Mouse (Mus musculus) c-Kit-positive CD71-positive TER-119-positive erythroid progenitor cells, embryonic 14.5 days (primary cell): ENCODE measurements around the gene Fcrla.
"Not testable (repeated sequence)": the region's sequence is repeated elsewhere in the genome, so short reads cannot be mapped to it uniquely, and the experiment has no call there.

Experiments used
- DNase-seq: peaks from one replicate; pipeline ENCODE4 v3.0.0-alpha.2; 2013; ENCODE audit warnings: low spot score

Gene Fcrla

DNA sequence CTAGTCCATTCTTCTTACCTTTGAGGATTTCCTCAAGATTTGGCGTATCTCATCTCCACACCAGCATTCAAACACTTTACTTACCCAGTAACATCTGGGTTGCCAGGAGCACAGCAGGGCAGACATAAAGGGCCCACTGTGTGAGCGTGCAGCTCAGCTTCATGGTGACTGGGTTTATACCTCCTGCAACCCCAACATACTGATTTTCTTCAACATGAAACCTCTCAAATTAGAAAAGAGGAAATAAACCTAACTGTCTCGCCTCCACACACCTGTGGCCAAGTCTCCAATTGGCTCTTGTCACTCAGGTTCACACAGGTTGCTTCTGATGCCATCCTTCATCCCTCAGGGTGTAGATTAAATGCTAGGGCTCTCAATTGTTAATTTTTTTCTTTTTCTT is at the start of gene Fcrla:
TSS of gene Fcrla (minus strand) at position 206 of the 400 bp plus-strand sequence.
- DNase-seq: no peak

GRCm38 (mm10) chr1:170976447-170976846 is 49.1 kb upstream of the Fcrla start, which contains the start of gene Fcgr2b:
Fcgr2b (minus strand) TSS chr1:170976547.
- DNase-seq: no peak

DNA sequence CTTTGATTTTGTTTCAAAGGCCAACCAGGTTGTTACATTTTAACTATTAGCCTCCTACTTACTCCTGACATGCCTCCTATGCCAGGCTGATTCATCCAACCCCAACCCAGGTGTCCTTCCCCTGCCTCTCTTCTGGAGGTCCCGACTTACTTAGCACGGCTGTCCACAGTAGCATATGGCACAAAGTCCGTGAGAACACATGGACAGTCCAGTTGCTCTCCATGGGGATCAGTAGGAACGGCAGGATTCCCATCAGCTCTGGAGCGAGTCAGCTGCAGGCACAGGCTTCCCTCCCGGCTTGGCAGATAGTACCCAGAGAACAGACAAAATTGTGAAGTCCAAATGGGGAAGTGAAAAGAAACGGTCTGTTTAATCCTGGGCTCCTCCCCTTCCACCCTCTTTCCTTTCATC is 48.4 kb upstream of the Fcrla start:
- DNase-seq: no peak

GRCm38 (mm10) chr1:170975350-170975749 is 48.0 kb upstream of the Fcrla start:
- not testable (repeated sequence) for DNase-seq

- DNase-seq: no peak
These were observed 47.4 kb upstream of the Fcrla start for GRCm38 (mm10) chr1:170974736-170975135.

- DNase-seq: no peak
These were observed 46.8 kb upstream of the Fcrla start for GRCm38 (mm10) chr1:170974171-170974570.

DNA sequence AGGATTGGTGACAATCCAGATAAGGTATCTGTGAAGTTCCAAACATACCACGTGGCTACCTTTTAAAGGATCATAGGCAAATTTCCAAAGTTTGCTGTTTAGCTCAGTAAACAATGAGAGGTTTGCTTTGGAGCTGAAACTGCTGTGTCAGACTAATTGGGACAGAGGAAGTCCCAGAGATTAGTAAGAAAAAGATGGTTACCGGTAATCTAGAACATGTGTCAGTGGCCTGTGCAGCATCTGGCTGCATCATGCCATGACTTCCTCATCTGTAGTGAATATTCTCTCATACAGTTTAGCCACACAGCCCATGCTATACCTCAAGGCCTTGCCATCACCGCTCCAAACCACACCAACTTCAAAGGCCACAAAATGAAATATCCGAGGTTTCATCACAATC is 45.6 kb upstream of the Fcrla start:
- no peak for DNase-seq

GRCm38 (mm10) chr1:170972494-170972893 is 45.1 kb upstream of the Fcrla start:
- no peak for DNase-seq

DNA sequence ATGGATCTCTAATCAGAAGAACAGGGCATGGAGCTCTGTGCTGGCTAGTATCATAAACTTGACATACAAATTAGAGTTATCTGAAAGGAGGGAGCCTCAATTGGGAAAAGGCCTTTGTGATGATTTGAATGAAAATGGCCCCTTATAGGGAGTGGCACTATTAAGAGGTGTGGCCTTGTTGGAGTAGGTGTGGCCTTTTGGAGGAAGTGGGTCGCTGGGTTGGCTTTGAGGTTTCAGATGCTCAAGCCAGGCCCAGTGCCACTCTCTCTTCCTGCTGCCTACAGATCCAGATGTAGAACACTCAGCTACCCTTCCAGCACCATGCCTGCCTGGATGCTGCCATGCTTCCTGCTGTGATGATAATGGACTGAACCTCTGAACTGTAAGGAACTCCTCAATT is 41.2 kb upstream of the Fcrla start:
- DNase-seq: no peak

GRCm38 (mm10) chr1:170967581-170967980 is 40.2 kb upstream of the Fcrla start:
- no peak for DNase-seq

- DNase-seq: no peak
These were observed 35.7 kb upstream of the Fcrla start for GRCm38 (mm10) chr1:170963087-170963486.

DNA sequence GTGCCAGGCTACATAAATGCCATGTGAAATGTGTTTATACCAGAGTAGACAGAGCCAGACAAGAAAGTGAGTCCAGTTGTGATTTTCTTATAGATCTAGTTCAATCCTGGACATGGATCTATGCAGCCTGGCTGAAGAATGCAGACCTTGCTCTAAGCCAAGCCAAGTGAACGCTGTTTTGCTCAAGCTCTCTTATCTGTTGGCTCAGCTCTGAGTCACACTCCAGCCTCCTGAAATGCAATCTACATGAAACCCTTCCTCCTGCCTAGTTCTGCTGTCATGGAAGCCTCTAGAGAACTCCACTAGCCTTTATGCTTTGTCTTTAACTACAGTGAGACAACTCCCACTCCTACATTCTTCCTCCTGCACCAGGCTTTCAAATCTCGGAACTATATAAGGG is 34.9 kb upstream of the Fcrla start:
- no peak for DNase-seq

DNA sequence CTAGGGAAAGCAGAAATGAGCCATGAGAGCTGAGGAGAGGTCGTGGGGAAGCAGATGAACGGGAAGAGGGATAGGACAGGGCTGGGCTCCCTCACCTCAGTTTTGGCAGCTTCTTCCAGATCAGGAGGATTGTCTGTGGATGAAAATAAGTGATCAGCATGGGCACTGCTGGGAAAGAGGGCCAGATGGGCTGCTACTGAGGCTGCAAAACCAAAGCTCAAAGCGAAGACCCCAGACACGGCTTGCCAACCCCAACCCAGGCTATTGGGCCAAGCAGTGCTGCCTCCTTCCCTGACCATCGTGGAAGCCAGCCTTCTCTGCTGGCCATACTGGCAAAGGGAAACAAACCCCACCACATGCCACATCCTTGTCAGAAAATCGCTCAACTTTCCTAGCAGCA is 33.7 kb upstream of the Fcrla start:
- DNase-seq: no peak

- no peak for DNase-seq
These were observed 32.4 kb upstream of the Fcrla start for GRCm38 (mm10) chr1:170959791-170960190.

GRCm38 (mm10) chr1:170958225-170958624 is 30.8 kb upstream of the Fcrla start:
- no peak for DNase-seq

DNA sequence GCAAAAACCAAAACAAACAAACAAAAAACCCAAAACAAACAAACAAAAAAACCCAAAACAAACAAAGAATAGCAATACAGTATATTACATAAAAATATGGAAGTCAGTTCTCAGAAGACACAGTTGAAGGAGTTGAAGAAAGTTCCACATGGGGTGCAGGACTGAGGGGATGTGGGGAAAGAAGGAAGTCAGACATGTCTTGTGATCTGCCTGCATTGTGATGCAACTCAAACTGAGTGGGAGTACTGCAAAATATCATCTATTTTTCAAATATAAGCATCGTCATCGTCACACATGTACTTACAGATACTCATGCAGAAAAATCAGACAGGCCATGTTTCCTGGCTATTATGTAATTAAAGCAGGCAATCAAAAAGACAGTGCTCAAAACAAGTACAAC is 25.8 kb upstream of the Fcrla start:
- no peak for DNase-seq

DNA sequence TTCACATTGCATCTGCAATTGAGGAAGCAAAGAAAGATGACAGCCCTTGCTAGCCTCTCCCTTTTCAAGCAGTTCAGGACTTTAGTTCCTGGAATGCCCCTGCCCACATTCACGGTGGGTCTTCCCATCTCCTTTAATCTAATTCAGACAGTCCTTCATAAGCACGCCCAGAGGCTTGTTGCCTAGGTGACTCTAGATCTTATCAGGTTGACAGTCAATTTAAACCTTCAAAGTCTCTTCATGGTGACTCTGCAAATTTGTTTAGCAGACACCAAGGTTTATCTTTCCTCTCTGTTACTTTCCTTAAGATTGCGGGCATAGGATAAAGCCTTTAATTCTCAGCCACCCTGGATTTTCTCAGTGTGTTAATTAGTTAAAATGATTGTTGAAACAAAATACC is 23.4 kb upstream of the Fcrla start:
- DNase-seq: peak; percentile 70

- DNase-seq: not testable (repeated sequence)
These were observed 17.5 kb upstream of the Fcrla start for GRCm38 (mm10) chr1:170944908-170945307.

- DNase-seq: not testable (repeated sequence)
These were observed 16.8 kb upstream of the Fcrla start for GRCm38 (mm10) chr1:170944151-170944550.

- no peak for DNase-seq
These were observed 11.9 kb upstream of the Fcrla start for GRCm38 (mm10) chr1:170939255-170939654.

DNA sequence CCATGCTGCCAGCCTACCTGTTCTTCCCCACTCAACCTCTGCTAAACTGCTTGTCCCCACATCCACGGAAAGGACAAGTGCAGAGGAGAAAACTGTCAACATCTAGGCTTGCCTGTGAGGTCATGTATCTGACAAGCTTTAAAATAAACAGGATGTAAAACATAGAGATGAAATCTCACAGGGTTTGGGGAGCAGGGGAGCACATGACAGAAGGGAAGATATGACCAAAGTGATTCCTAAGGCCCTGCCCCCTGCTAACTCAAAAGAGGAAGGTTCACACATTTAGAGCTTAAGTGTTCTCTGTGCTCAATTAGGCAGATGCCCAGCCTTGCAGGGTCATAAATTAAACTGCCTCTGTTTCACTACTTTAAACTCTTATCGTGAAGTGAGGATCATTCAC is 7.0 kb upstream of the Fcrla start:
- no peak for DNase-seq

- no peak for DNase-seq
These were observed 6.6 kb upstream of the Fcrla start for GRCm38 (mm10) chr1:170933940-170934339.

GRCm38 (mm10) chr1:170933386-170933920 is 6.1 kb upstream of the Fcrla start:
- DNase-seq: no peak

DNA sequence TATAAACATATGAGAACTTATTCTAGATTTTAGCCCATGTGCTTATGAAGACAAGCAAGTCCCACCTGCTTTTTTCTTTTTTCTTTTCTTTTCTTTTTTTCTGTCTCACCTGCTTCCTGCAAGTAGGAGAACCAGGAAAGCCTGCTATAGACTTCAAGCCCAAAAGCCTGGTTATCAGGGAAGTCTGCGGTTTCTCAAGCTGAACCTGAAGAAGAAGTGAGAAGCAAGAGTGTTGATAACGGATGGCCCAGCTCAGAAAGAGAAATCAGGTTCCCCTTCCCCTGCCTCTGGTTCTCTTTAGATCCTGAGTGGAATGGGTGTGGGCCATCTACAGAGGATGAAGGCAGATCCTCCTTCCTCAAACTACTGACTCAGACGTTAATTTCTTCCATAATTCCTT is 4.7 kb upstream of the Fcrla start:
- DNase-seq: no peak

DNA sequence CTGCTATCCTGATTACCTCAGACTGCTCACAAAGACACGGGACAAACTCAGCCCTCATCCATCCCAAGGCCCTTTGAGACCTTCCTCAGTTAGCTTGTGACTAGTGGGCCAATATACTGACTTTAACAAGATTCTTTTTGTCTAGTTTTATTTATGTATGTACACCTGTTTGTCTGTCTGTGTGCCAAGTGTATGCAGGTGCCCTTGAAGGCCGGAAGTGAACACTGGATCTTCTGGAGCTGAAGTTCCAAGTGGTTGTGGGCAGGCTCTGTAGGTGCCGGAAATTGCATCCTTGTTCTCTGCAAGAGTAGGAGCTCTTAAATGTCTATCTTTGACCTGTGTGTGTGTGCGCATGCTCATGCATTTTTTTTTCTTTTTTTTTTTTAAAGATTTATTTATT is 1.9 kb upstream of the Fcrla start:
- DNase-seq: no peak
